Mouse (Mus musculus) forebrain, embryonic 14.5 days (tissue): Measurements from ENCODE around the gene Syt13. TPM values are rescaled to one million over a fixed set of nuclear protein-coding genes. Genes with fewer than 3 reads are reported as not detected.

Source experiments
- ATAC-seq: fragments of 200-750 bp; cut with Nextera tagmentation; 2 replicates; pipeline ENCODE4 v1.8.0; 2017; ENCODE audit warnings: mild to moderate bottlenecking, moderate library complexity
- DNase-seq: peaks from one replicate; pipeline ENCODE4 v3.0.0-alpha.2; 2015; ENCODE audit warnings: low spot score
- H3K27ac ChIP-seq: fragments of 300-500 bp; sonication (generic); 2 replicates; pipeline ENCODE4 v1.5.1; 2014; ENCODE audit warnings: low read depth, mild to moderate bottlenecking, control low read depth, low read length, moderate library complexity
- H3K27me3 ChIP-seq: fragments of 300-500 bp; sonication (generic); replicated peaks from 2 replicates; pipeline ENCODE4 v1.6.1; 2014; ENCODE audit warnings: low read length, control low read depth, mixed read lengths; ENCODE audit not compliant: control insufficient read depth, insufficient read depth
- H3K36me3 ChIP-seq: fragments of 300-500 bp; sonication (generic); 2 replicates; pipeline ENCODE4 v1.6.1; 2014; ENCODE audit warnings: low read length, control low read depth; ENCODE audit not compliant: control insufficient read depth, insufficient read depth
- H3K4me1 ChIP-seq: fragments of 300-500 bp; sonication (generic); 2 replicates; pipeline ENCODE4 v1.6.1; 2014; ENCODE audit warnings: antibody characterized with exemption, low read length, control low read depth; ENCODE audit not compliant: control insufficient read depth, insufficient read depth
- H3K4me2 ChIP-seq: fragments of 300-500 bp; sonication (generic); 2 replicates; pipeline ENCODE4 v1.6.1; 2014; ENCODE audit warnings: mild to moderate bottlenecking, control low read depth, low read length
- H3K4me3 ChIP-seq: fragments of 300-500 bp; sonication (generic); 2 replicates; pipeline ENCODE4 v1.5.1; 2014; ENCODE audit warnings: low read depth, low read length, control low read depth
- H3K9ac ChIP-seq: fragments of 300-500 bp; sonication (generic); 2 replicates; pipeline ENCODE4 v1.6.1; 2014; ENCODE audit warnings: mild to moderate bottlenecking, low read length, control low read depth, moderate library complexity
- H3K9me3 ChIP-seq: fragments of 300-500 bp; sonication (generic); replicated peaks from 2 replicates; pipeline ENCODE4 v1.6.1; 2016; ENCODE audit warnings: low read length, control low read depth, mixed read lengths; ENCODE audit not compliant: control insufficient read depth
- WGBS: fragments of 180-500 bp; shearing (Covaris S2); extraction: QIAGEN DNeasy Blood & Tissue Kit; methylation state at CpG from one replicate; pipeline ENCODE4 v1.1.7; 2014; 5-methylcytosine and 5-hydroxymethylcytosine counted together
- polyA plus RNA-seq: library from polyadenylated mRNA; unstranded; fragments of >200 nt; fragmentation: Nextera tagmentation; extraction: Ambion mirVana; gene quantifications from 2 replicates; pipeline ENCODE4 v1.2.1, GENCODE M21; 2014

Gene Syt13
- polyA plus RNA-seq, 1 experiment from 2014 or later = 35.4 TPM

GRCm38 (mm10) chr2:92915659-92916631 is 1.0 kb downstream of the Syt13 start:
- 18% methylated on average over 8 of the region's 10 CpGs for WGBS
- peak; percentile 60 for DNase-seq
- peaks cover 6% of the 10 kb centered on the region; the same call in 1 of the 2 replicates for H3K27me3 ChIP-seq

GRCm38 (mm10) chr2:92917405-92918142 is 2.7 kb downstream of the Syt13 start:
- 53% methylated on average over 7 of the region's 7 CpGs for WGBS
- Histone ChIP-seq H3K4me3 (no peak overlapping the region), H3K36me3 (no peaks in the 10 kb centered on the region), H3K9ac (no peak overlapping the region; the same call in 1 of the 2 replicates), H3K9me3 (no peaks in the 10 kb centered on the region), H3K4me2 (peak overlapping the region; percentile 15), H3K4me1 (peaks cover 25% of the 10 kb centered on the region), H3K27me3 (peaks cover 6% of the 10 kb centered on the region; the same call in 1 of the 2 replicates), H3K27ac (no peak overlapping the region)
- DNase-seq (no peak), ATAC-seq (no peak)

More at GRCm38 (mm10) chr2:92915659-92916631, 1.0 kb downstream of the Syt13 start:
- no peaks in the 10 kb centered on the region for H3K9me3 ChIP-seq
- H3K4me3 ChIP-seq = peak overlapping the region; percentile 35
- peak overlapping the region; percentile 62 for H3K9ac ChIP-seq
- peak; percentile 33 for ATAC-seq
- peak overlapping the region; percentile 69 for H3K27ac ChIP-seq
- no peaks in the 10 kb centered on the region for H3K36me3 ChIP-seq
- peaks cover 26% of the 10 kb centered on the region for H3K4me1 ChIP-seq
- H3K4me2 ChIP-seq = peak overlapping the region; percentile 70

GRCm38 (mm10) chr2:92920709-92921108 is 5.8 kb downstream of the Syt13 start:
- DNase-seq (peak; percentile 89), ATAC-seq (peak; percentile 64)
- Histone ChIP-seq H3K27me3 (no peaks in the 10 kb centered on the region), H3K4me2 (no peak overlapping the region), H3K4me1 (peaks cover 21% of the 10 kb centered on the region), H3K9me3 (no peaks in the 10 kb centered on the region), H3K9ac (no peak overlapping the region), H3K4me3 (no peak overlapping the region), H3K27ac (no peak overlapping the region), H3K36me3 (no peaks in the 10 kb centered on the region)
- WGBS = 48% methylated on average over 4 of the region's 4 CpGs

- DNase-seq (peak; percentile 71), ATAC-seq (peak; percentile 74)
- H3K27me3 ChIP-seq = no peaks in the 10 kb centered on the region
- no peak overlapping the region for H3K9ac ChIP-seq
- H3K27ac ChIP-seq = peak overlapping the region; percentile 21; the same call in 1 of the 2 replicates
- WGBS = 26% methylated on average over 6 of the region's 6 CpGs
- H3K4me1 ChIP-seq = peaks cover 15% of the 10 kb centered on the region; the same call in 1 of the 2 replicates
- H3K4me2 ChIP-seq = no peak overlapping the region
- no peak overlapping the region for H3K4me3 ChIP-seq
- H3K9me3 ChIP-seq = no peaks in the 10 kb centered on the region
- H3K36me3 ChIP-seq = no peaks in the 10 kb centered on the region
These were observed 9.9 kb downstream of the Syt13 start for GRCm38 (mm10) chr2:92924677-92925259.

- DNase-seq (no peak), ATAC-seq (no peak)
- H3K4me1 ChIP-seq = peaks cover 14% of the 10 kb centered on the region
- WGBS = 72% methylated on average over 5 of the region's 5 CpGs
- H3K27ac ChIP-seq = no peak overlapping the region
- H3K9ac ChIP-seq = no peak overlapping the region
- H3K36me3 ChIP-seq = no peaks in the 10 kb centered on the region
- no peak overlapping the region for H3K4me3 ChIP-seq
- no peaks in the 10 kb centered on the region for H3K27me3 ChIP-seq
- no peak overlapping the region for H3K4me2 ChIP-seq
- no peaks in the 10 kb centered on the region for H3K9me3 ChIP-seq
These were observed 14.8 kb downstream of the Syt13 start for GRCm38 (mm10) chr2:92929696-92930095.

- no peak for DNase-seq
- ATAC-seq = no peak
- H3K4me2 ChIP-seq = no peak overlapping the region
- H3K9me3 ChIP-seq = no peaks in the 10 kb centered on the region
- H3K9ac ChIP-seq = no peak overlapping the region
- H3K4me3 ChIP-seq = no peak overlapping the region
- no peaks in the 10 kb centered on the region for H3K36me3 ChIP-seq
- H3K4me1 ChIP-seq = peaks cover 16% of the 10 kb centered on the region
- no peaks in the 10 kb centered on the region for H3K27me3 ChIP-seq
- H3K27ac ChIP-seq = no peak overlapping the region
- 84% methylated on average over 7 of the region's 7 CpGs for WGBS
These were observed 16.2 kb downstream of the Syt13 start for GRCm38 (mm10) chr2:92931061-92931460.

- Histone ChIP-seq H3K4me2 (no peak overlapping the region), H3K27me3 (no peaks in the 10 kb centered on the region), H3K4me1 (peaks cover 14% of the 10 kb centered on the region), H3K9me3 (no peaks in the 10 kb centered on the region), H3K4me3 (no peak overlapping the region), H3K9ac (no peak overlapping the region), H3K36me3 (no peaks in the 10 kb centered on the region), H3K27ac (no peak overlapping the region)
- ATAC-seq (no peak), DNase-seq (no peak)
- WGBS = 81% methylated on average over 6 of the region's 6 CpGs
These were observed 18.5 kb downstream of the Syt13 start for GRCm38 (mm10) chr2:92933379-92933778.

- peak overlapping the region; percentile 24; the same call in 1 of the 2 replicates for H3K27ac ChIP-seq
- H3K36me3 ChIP-seq = no peaks in the 10 kb centered on the region
- H3K4me2 ChIP-seq = 0 out of 2 replicates have a peak overlapping the region, but pooled peaks have one; percentile 12
- H3K9ac ChIP-seq = no peak overlapping the region
- no peak overlapping the region for H3K4me3 ChIP-seq
- H3K27me3 ChIP-seq = no peaks in the 10 kb centered on the region
- DNase-seq = peak; percentile 68
- WGBS = 8% methylated on average over 10 of the region's 10 CpGs
- H3K9me3 ChIP-seq = no peaks in the 10 kb centered on the region
- peak; percentile 77 for ATAC-seq
- H3K4me1 ChIP-seq = peaks cover 14% of the 10 kb centered on the region
These were observed 19.5 kb downstream of the Syt13 start for GRCm38 (mm10) chr2:92934312-92934982.
